Mouse (Mus musculus): Measurements from ENCODE around the gene Map7d1.
A peak's percentile ranks its signal among the peaks of the same experiment; 100 is the strongest.
"Not testable (repeated sequence)": the region's sequence is repeated elsewhere in the genome, so short reads cannot be mapped to it uniquely, and the experiment has no call there.

The Map7d1 gene

DNA sequence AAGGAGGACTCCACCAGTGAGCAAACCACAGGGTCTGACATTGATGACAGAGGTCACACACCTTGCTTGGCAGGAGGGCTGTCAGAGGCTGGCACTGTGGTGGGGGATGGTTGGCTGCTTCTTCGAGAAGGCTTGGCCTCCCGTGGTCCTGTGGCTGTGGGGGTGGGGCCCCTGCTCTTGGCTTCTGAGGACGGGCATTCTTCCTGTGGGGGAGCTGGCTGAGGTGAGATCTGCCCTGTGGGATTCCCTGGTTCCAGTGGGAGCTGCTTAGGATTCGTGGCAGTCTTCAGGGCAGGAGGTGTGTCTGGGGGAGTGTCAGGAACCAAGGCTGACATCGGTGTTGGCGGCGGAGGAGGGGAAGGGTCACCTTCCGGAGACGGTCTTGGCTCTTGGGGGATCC lies 14.2 kb downstream of the Map7d1 start:
- DNase-seq (ENCODE audit: low spot score): no peak

- DNase-seq (ENCODE audit: low spot score): no peak
These were observed 16.2 kb downstream of the Map7d1 start for GRCm38 (mm10) chr4:126239862-126240475.

DNA sequence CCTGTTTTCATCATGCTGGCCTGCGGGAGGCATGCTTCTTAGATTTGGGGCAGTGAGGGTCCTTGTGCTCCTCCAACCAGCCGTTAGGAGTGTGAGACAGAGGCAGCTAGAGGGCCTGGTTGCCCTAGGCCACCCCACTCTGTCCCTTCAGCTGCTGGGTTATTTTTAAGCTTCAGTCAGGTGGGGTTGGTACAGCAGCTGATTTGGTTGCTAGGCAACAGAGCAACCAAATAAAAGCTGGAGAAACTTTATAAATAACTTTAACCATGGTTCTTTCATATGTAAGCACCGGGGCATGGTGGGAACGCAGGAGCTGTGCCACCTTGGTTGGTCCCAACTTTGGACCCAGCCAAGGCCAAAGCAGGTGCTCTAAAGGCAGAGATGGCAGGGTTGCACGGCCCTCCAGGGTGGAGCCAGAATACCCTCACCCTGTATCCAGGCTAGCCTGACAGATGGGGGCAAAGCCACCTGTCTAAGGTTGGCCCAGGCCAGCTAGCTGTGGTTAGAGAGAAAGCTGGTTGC lies 18.4 kb downstream of the Map7d1 start:
- DNase-seq (ENCODE audit: low spot score): peak; percentile 18

GRCm38 (mm10) chr4:126236467-126237280 lies 19.5 kb downstream of the Map7d1 start:
- no peak for DNase-seq (ENCODE audit: low spot score)

DNA sequence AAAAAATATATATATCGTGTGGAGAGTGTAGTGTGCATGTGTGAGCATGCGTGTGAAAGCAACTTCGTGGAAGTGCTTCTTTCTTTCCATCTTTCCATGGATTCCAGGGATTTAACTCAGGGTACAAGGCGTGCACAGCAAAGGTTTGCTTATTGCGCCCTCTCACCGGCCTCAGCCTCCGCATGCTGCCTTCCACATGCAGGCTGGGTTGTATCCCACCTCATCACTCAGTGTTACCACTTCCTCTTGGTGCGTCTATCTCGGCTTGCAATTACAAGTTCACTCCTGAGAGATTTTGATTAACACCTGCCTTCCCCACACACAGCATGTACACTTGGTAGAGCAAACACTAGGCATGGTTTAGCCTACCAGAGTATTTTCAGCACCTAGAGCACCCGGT lies 21.0 kb downstream of the Map7d1 start:
- no peak for DNase-seq (ENCODE audit: low spot score)

GRCm38 (mm10) chr4:126234496-126235175 lies 21.5 kb downstream of the Map7d1 start:
- no peak for DNase-seq (ENCODE audit: low spot score)

DNA sequence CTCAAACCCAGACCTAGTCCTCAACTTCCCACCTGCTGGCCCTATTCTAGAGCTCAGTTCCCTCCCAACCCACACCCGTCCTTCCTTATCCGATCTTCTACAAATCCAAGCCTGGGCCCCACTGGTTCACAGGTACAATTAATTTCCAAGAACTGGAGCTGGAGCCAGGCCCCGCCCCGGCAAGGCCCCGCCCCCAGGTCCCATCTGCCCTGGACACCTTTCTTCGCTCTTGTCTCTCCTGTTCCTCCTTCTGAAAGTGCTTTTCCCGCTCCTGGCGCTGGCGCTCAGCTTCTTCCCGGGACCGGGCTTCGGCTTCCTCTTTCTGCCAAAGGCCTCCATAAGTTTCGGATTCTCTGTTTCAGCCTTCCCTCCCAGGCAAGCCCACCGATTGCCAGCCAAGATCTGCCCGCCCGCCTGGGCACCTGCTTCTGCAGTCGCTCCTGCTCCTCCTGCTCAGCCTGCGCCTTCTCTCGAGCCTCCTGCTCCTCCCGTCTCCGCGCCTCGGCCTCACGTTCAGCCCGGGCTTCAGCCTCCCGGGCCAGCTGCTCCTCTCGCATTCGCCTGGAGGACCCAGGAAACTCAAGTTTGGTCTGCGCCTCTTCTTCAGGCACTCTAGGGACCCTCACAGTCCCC lies 22.4 kb downstream of the Map7d1 start:
- DNase-seq (ENCODE audit: low spot score): no peak

DNA sequence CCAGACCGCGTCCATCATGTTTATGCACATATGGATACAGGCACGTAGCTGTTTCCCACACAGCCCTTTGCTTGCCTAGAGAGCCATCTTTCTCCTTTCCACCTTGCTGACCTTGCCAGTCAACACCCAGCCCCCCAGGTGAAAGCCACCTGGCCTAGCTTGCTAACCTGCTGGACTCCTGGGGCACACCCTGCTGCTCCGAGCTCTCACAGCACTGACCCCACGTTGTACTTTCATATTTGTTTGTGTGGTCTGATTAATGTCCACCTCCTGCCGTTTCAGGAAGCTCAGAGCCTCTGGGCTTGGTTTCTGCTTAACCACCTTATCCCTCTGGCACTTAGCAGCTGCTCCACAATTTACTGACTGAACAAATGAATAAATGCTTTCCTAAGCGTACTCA lies 26.2 kb downstream of the Map7d1 start:
- no peak for DNase-seq (ENCODE audit: low spot score)

- DNase-seq (ENCODE audit: low spot score): no peak
These were observed 28.0 kb downstream of the Map7d1 start for GRCm38 (mm10) chr4:126228144-126228543.

- peak; percentile 93 for DNase-seq (ENCODE audit: low spot score)
These were observed 28.9 kb downstream of the Map7d1 start for GRCm38 (mm10) chr4:126227077-126227761.

GRCm38 (mm10) chr4:126226640-126227039 lies 29.5 kb downstream of the Map7d1 start:
- no peak for DNase-seq (ENCODE audit: low spot score)

DNA sequence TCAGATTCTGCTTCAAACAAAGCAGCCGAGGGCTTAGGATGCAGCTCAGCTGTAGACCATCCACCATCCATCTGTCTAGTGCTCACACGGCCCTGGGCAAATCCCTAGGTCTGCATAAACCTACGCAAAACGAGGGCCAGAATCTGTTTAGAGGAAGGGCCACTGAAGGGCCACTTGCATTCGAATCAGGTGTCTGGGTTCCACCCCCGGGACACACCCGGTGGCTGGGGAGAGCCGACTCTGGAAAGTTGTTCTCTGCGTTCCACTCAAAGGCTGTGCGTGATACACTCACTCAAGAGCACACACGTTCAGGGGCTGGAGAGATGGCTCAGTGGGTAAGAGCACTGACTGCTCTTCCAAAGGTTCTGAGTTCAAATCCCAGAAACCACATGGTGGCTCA lies 33.5 kb downstream of the Map7d1 start:
- DNase-seq (ENCODE audit: low spot score): peak; percentile 1

DNA sequence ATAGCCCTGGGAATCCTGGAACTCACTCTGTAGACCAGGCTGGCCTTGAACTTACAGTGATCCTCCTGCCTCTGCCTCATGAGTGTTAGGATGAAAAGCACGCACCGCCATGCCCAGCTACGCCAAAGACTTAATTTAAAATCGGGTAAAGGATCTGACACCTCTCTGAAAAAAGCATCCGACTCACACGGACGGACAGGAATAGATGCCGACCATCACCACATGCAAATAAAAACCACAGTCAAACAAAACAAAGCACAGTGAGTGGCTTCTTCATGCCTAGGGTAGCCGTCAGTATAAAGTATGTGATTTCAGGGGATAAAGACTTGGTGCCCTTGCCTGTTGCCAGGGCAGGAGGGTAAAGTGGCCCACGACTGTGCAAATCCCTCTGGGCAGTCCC lies 36.1 kb downstream of the Map7d1 start:
- DNase-seq (ENCODE audit: low spot score): peak; percentile 1

DNA sequence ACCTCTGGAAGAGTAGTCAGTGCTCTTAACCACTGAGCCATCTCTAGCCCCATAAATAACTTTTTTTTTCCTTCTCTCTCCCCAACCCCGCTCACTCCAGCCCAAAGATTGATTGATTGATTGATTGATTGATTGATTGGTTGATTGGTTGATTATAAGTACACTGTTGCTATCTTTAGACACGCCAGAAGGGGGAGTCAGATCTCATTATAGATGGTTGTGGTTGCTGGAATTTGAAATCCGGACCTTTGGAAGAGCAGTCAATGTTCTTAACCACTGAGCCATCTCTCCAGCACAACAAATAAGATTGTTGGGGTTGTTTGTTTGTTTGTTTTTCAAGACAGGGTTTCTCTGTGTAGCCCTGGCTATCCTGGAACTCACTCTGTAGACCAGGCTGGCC lies 36.6 kb downstream of the Map7d1 start:
- not testable (repeated sequence) for DNase-seq (ENCODE audit: low spot score)

GRCm38 (mm10) chr4:126217771-126218170 lies 38.4 kb downstream of the Map7d1 start:
- no peak for DNase-seq (ENCODE audit: low spot score)

DNA sequence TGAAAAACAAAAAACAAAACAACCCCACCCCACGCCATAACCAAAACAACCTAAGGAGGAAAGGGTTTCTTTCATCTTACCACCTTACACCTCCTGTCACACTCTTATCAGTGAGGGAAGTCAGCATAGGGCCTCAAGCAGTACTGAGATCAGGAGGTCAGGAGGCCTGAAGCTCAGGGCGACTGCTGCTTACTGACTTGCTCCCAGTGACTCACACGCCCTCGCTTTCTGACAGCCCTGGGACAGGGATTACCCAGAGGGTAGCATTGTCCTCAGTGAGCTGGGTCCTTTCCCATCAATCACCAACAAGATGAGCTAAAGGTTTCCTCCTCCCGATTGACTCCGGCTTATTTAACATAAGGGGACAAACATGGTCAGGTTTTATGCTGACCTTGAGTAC lies 49.1 kb downstream of the Map7d1 start:
- no peak for DNase-seq (ENCODE audit: low spot score)

DNA sequence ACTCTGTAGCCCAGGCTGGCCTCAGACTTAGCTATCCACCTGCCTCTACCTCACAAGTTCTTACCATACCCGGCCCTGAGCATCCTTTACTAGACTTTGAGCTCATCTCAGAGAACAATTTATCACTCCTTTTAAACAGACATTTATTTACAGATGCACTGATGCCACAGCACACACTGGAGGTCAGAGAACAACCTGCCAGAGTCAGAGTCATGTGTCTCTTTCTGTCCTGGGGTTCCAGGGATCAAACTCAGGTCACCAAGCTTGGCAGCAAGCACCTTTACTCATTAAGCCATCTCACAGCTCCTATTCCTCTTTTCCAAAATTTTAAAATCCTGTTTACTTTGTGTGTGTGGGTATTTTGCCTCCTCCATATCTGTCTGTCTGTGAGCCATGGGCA lies 50.8 kb downstream of the Map7d1 start:
- DNase-seq (ENCODE audit: low spot score): no peak

- DNase-seq (ENCODE audit: low spot score): no peak
These were observed 51.4 kb downstream of the Map7d1 start for GRCm38 (mm10) chr4:126204661-126205230.

GRCm38 (mm10) chr4:126204016-126204415 lies 52.1 kb downstream of the Map7d1 start:
- no peak for DNase-seq (ENCODE audit: low spot score)

- no peak for DNase-seq (ENCODE audit: low spot score)
These were observed 52.7 kb downstream of the Map7d1 start for GRCm38 (mm10) chr4:126203336-126203895.
